Mouse (Mus musculus): ENCODE data around the gene Plch1.

DNA sequence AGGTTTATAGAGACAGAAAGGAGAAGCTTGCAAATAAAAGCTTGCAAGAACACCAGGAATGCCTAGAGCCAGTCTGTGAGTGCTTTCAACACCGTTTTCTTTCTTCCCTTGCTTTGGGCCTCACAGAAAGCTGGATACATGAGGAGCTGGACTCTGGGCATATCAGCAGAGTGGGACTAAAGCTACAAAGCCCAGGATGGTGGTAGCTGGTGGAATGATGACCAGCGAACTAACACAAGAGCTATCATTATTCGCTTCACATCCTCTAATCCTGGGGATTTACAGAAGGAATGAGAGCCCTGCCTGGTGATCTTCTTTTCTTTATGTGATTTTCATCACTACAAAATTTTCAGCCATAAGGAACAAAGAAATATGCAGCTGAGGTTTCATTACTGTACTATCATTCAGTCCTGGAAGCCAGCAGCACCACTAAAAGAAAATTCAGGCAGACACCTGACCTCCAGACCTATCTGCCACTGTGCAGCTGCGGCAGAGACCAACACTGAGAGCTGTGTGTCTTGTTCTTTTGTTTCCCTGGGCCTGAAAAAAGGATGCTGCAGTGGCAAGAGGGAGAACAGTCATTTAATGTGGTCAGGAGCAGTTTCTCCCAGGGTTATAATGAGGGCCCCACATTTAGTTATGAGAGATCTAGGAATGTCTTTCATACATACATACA is 172.5 kb downstream of the Plch1 start:
- no peak for TF ChIP-seq POLR2A (IDR thresholded peaks at IDR 0.05; ENCODE audit: borderline replicate concordance, extremely low read depth, low read depth, low read length)
- no peak for TF ChIP-seq CTCF (IDR thresholded peaks at IDR 0.05; ENCODE audit: insufficient read depth, low read length)

Data from lung, adult 2 months (tissue).